Comparison of ENCODE assay signal across 18 mouse cellular contexts in genomic region chr1:131185821-131186506, GRCm38 (mm10). TPM values are rescaled to one million over a fixed set of nuclear protein-coding genes. Genes with fewer than 3 reads are reported as not detected.
DNase-seq lines count a peak whose midpoint lies in the region; ATAC-seq and TF ChIP-seq lines count a peak whose summit lies in the region.
"Had no signal": no experiment of that assay in that cellular context is flagged by ENCODE, and none has a peak within 500 bp of the region (broad histone marks: within the 10 kb centered on the region; RNA-seq: fewer than 3 reads in every experiment).

No protein-coding gene starts in this region.

- H3K4me1 ChIP-seq in forebrain, postnatal 0 days (ENCODE audit: insufficient read depth) = no peaks in the 10 kb centered on the region
- H3K4me1 ChIP-seq in forebrain, embryonic 14.5 days (ENCODE audit: control insufficient read depth, insufficient read depth, low read length) = no peaks in the 10 kb centered on the region
- H3K4me1 ChIP-seq in heart, postnatal 0 days (ENCODE audit: control insufficient read depth, insufficient read depth) = peaks cover 21% of the 10 kb centered on the region
- H3K4me1 ChIP-seq in bone marrow, adult 2 months (ENCODE audit: control insufficient read depth, insufficient read depth, low read length) = peaks cover 21% of the 10 kb centered on the region
- H3K4me1 ChIP-seq: embryonic facial prominence, embryonic 10.5 days; hindbrain, embryonic 10.5 days had no signal

- H3K4me3 ChIP-seq in forebrain, postnatal 0 days (ENCODE audit: low read depth, low read length) = no peak overlapping the region
- no peak overlapping the region for H3K4me3 ChIP-seq in forebrain, embryonic 14.5 days (ENCODE audit: low read depth, low read length)
- no peak overlapping the region for H3K4me3 ChIP-seq in heart, postnatal 0 days (ENCODE audit: low read depth, low read length)
- no peak overlapping the region for H3K4me3 ChIP-seq in bone marrow, adult 2 months (replicated peaks; ENCODE audit: control insufficient read depth, low read depth, low read length)
- H3K4me3 ChIP-seq: embryonic facial prominence, embryonic 10.5 days; hindbrain, embryonic 10.5 days; liver, embryonic 12.5 days had no signal

- DNase-seq in forebrain, postnatal 0 days = no peak
- DNase-seq in forebrain, embryonic 14.5 days (ENCODE audit: low spot score) = no peak
- no peak for DNase-seq in heart, postnatal 0 days (ENCODE audit: low spot score)
- DNase-seq in heart, adult 8-10 months (ENCODE audit: low spot score) = no peak
- peak; percentile 43 to 55 for DNase-seq in left cerebral cortex, postnatal 36 days (ENCODE audit: low spot score in 2 of 2)
- no peak for DNase-seq in kidney, postnatal 14 days
- DNase-seq: adrenal gland, adult 8-10 months; cerebellum, postnatal 14 days; kidney, postnatal 10 days; layer of hippocampus, postnatal 36 days; thymus, postnatal 36 days had no signal

- 79% methylated on average over 13 of the region's 13 CpGs for WGBS in forebrain, postnatal 0 days
- WGBS in forebrain, embryonic 14.5 days = 91% methylated on average over 13 of the region's 13 CpGs
- WGBS in heart, postnatal 0 days = 14% methylated on average over 13 of the region's 13 CpGs
- 83% methylated on average over 13 of the region's 13 CpGs for WGBS in bone marrow, adult 2 months

- no peak for TF ChIP-seq CTCF in forebrain, postnatal 0 days (IDR thresholded peaks at IDR 0.05; ENCODE audit: low read depth)
- no peak for TF ChIP-seq CTCF in heart, postnatal 0 days (IDR thresholded peaks at IDR 0.05; ENCODE audit: low read depth)
- no peak for TF ChIP-seq CTCF in bone marrow, adult 2 months (IDR thresholded peaks at IDR 0.05; ENCODE audit: control insufficient read depth, insufficient read depth, low read length)

- no peak overlapping the region for H3K27ac ChIP-seq in forebrain, postnatal 0 days (ENCODE audit: low read depth, low read length)
- no peak overlapping the region for H3K27ac ChIP-seq in forebrain, embryonic 14.5 days (ENCODE audit: low read depth, low read length)
- H3K27ac ChIP-seq in heart, postnatal 0 days (ENCODE audit: low read depth) = no peak overlapping the region
- 0 out of 2 replicates have a peak overlapping the region, but pooled peaks have one; percentile 25 for H3K27ac ChIP-seq in bone marrow, adult 2 months (ENCODE audit: control insufficient read depth, insufficient read depth, low read depth, low read length, poor library complexity)
- H3K27ac ChIP-seq: embryonic facial prominence, embryonic 10.5 days; hindbrain, embryonic 10.5 days; liver, embryonic 12.5 days had no signal

- H3K36me3 ChIP-seq in forebrain, postnatal 0 days (ENCODE audit: insufficient read depth) = 0 out of 2 replicates have a peak, but pooled peaks cover 2% of the 10 kb centered on the region
- H3K36me3 ChIP-seq in forebrain, embryonic 14.5 days (ENCODE audit: control insufficient read depth, insufficient read depth, low read length) = peaks cover 2% of the 10 kb centered on the region; the same call in 1 of the 2 replicates
- no peaks in the 10 kb centered on the region for H3K36me3 ChIP-seq in heart, postnatal 0 days (replicated peaks; ENCODE audit: control insufficient read depth, insufficient read depth, low read length)
- H3K36me3 ChIP-seq: hindbrain, embryonic 10.5 days; liver, embryonic 12.5 days had no signal

- H3K4me2 ChIP-seq in forebrain, postnatal 0 days (ENCODE audit: low read depth) = no peak overlapping the region
- no peak overlapping the region for H3K4me2 ChIP-seq in forebrain, embryonic 14.5 days (ENCODE audit: low read length)
- H3K4me2 ChIP-seq in heart, postnatal 0 days (ENCODE audit: low read depth, low read length) = 0 out of 2 replicates have a peak overlapping the region, but pooled peaks have one; percentile 5
- H3K4me2 ChIP-seq: liver, embryonic 12.5 days had no signal

- no peaks in the 10 kb centered on the region for H3K9me3 ChIP-seq in forebrain, postnatal 0 days (ENCODE audit: low read length)
- H3K9me3 ChIP-seq in forebrain, embryonic 14.5 days (replicated peaks; ENCODE audit: control insufficient read depth, low read length) = no peaks in the 10 kb centered on the region
- no peaks in the 10 kb centered on the region for H3K9me3 ChIP-seq in heart, postnatal 0 days (replicated peaks; ENCODE audit: control insufficient read depth, low read length)
- H3K9me3 ChIP-seq: embryonic facial prominence, embryonic 10.5 days; hindbrain, embryonic 10.5 days; liver, embryonic 12.5 days had no signal

- H3K27me3 ChIP-seq in forebrain, postnatal 0 days (ENCODE audit: insufficient read depth, low read length) = no peaks in the 10 kb centered on the region
- H3K27me3 ChIP-seq in forebrain, embryonic 14.5 days (replicated peaks; ENCODE audit: control insufficient read depth, insufficient read depth, low read length) = no peaks in the 10 kb centered on the region
- no peaks in the 10 kb centered on the region for H3K27me3 ChIP-seq in heart, postnatal 0 days (ENCODE audit: control insufficient read depth, insufficient read depth, low read length)
- H3K27me3 ChIP-seq: liver, embryonic 12.5 days had no signal

- ATAC-seq in forebrain, postnatal 0 days = peak; percentile 53
- ATAC-seq in forebrain, embryonic 14.5 days = no peak
- ATAC-seq in heart, postnatal 0 days (ENCODE audit: insufficient read depth, low read depth) = no peak
- no peak for ATAC-seq in cerebellum, adult (ENCODE audit: insufficient number of reproducible peaks, low FRiP score, low TSS enrichment)
- ATAC-seq: intestine, embryonic 16.5 days; liver, embryonic 12.5 days had no signal

- intact Hi-C loops in left cerebral cortex, postnatal 36 days (cut with DNase I) = loop anchor here (2.0 kb wide), 1 partner anchor 59 kb away; the partner anchor contains the start of gene Rassf5

- no peak for TF ChIP-seq EP300 in heart, postnatal 0 days (IDR thresholded peaks at IDR 0.05; ENCODE audit: low read depth)

- no peak overlapping the region for H3K9ac ChIP-seq in forebrain, postnatal 0 days
- H3K9ac ChIP-seq in forebrain, embryonic 14.5 days (ENCODE audit: low read length) = no peak overlapping the region
- no peak overlapping the region for H3K9ac ChIP-seq in heart, postnatal 0 days (replicated peaks; ENCODE audit: low read depth, low read length)
- H3K9ac ChIP-seq: liver, embryonic 12.5 days had no signal

- TF ChIP-seq POLR2A in bone marrow, adult 2 months (IDR thresholded peaks at IDR 0.05; ENCODE audit: borderline replicate concordance, control insufficient read depth, low read depth, low read length) = no peak

RNA-seq across cellular contexts. Expression of gene Eif2d, which starts 33.0 kb away (rescaled TPM):
- total RNA-seq in forebrain, postnatal 0 days (2014; rRNA removed) = 38.5 and 41.6 TPM in 2 replicates
- 49.3 and 49.8 TPM in 2 replicates for polyA plus RNA-seq in forebrain, postnatal 0 days (2015; fragmentation: Nextera tagmentation; extraction: Ambion mirVana)
- polyA plus RNA-seq in forebrain, embryonic 14.5 days (2014; fragmentation: Nextera tagmentation; extraction: Ambion mirVana) = 61.5 and 66.1 TPM in 2 replicates
- total RNA-seq in heart, postnatal 0 days (2014; rRNA removed; ENCODE audit: low replicate concordance) = 16.6 and 27.0 TPM in 2 replicates
- 38.3 and 39.6 TPM in 2 replicates for polyA plus RNA-seq in heart, postnatal 0 days (2015; fragmentation: Nextera tagmentation; extraction: Ambion mirVana)
- 10 to 100 TPM; 34.1 to 41.0 (median 37.0) TPM for total RNA-seq in heart, adult 8-10 months (2022)
- 18.9 and 25.3 TPM in 2 replicates for polyA plus RNA-seq in bone marrow, adult 2 months (2011; ENCODE audit: insufficient read depth, insufficient read length, low replicate concordance, missing spikeins)
- 10 to 100 TPM; 31.6 to 38.6 TPM for total RNA-seq in left cerebral cortex, postnatal 36 days (2021)

RNA-seq across cellular contexts. Expression of gene Dyrk3, which starts 47.8 kb away (rescaled TPM):
- total RNA-seq in forebrain, postnatal 0 days (2014; rRNA removed) = 14.3 and 16.9 TPM in 2 replicates
- 17.7 and 19.1 TPM in 2 replicates for polyA plus RNA-seq in forebrain, postnatal 0 days (2015; fragmentation: Nextera tagmentation; extraction: Ambion mirVana)
- 19.2 and 19.4 TPM in 2 replicates for polyA plus RNA-seq in forebrain, embryonic 14.5 days (2014; fragmentation: Nextera tagmentation; extraction: Ambion mirVana)
- 1.3 and 1.4 TPM in 2 replicates for total RNA-seq in heart, postnatal 0 days (2014; rRNA removed; ENCODE audit: low replicate concordance)
- polyA plus RNA-seq in heart, postnatal 0 days (2015; fragmentation: Nextera tagmentation; extraction: Ambion mirVana) = 0.60 and 0.86 TPM in 2 replicates
- total RNA-seq in heart, adult 8-10 months (2022) = under 1 TPM; 0.25 to 0.71 (median 0.53) TPM
- polyA plus RNA-seq in bone marrow, adult 2 months (2011; ENCODE audit: insufficient read depth, insufficient read length, low replicate concordance, missing spikeins) = 7.5 and 13.4 TPM in 2 replicates
- 10 to 100 TPM in 1 of 2 experiments, 1 to 10 TPM in 1; 8.1 to 14.0 TPM for total RNA-seq in left cerebral cortex, postnatal 36 days (2021)
- total RNA-seq: gastrocnemius, adult 18-20 months had no signal

RNA-seq across cellular contexts. Expression of gene Rassf5, which starts 59.1 kb away (rescaled TPM):
- total RNA-seq in forebrain, postnatal 0 days (2014; rRNA removed) = 2.2 and 6.7 TPM in 2 replicates
- polyA plus RNA-seq in forebrain, postnatal 0 days (2015; fragmentation: Nextera tagmentation; extraction: Ambion mirVana) = 1.6 and 2.7 TPM in 2 replicates
- polyA plus RNA-seq in forebrain, embryonic 14.5 days (2014; fragmentation: Nextera tagmentation; extraction: Ambion mirVana) = 1.0 and 1.2 TPM in 2 replicates
- 3.3 and 23.4 TPM in 2 replicates for total RNA-seq in heart, postnatal 0 days (2014; rRNA removed; ENCODE audit: low replicate concordance)
- polyA plus RNA-seq in heart, postnatal 0 days (2015; fragmentation: Nextera tagmentation; extraction: Ambion mirVana) = 2.9 and 3.3 TPM in 2 replicates
- 1 to 10 TPM; 1.4 to 2.6 (median 1.5) TPM for total RNA-seq in heart, adult 8-10 months (2022)
- polyA plus RNA-seq in bone marrow, adult 2 months (2011; ENCODE audit: insufficient read depth, insufficient read length, low replicate concordance, missing spikeins) = 12.7 and 21.8 TPM in 2 replicates
- 10 to 100 TPM; 24.6 to 31.7 TPM for total RNA-seq in left cerebral cortex, postnatal 36 days (2021)

Comparison
In these comparisons a context has a peak if more than half of its experiments do, and no peak if none do; other contexts are left out.
1. DNase-seq: peak in left cerebral cortex, postnatal 36 days (2 of 2); none in forebrain, postnatal 0 days (single experiment), forebrain, embryonic 14.5 days (single experiment), heart, postnatal 0 days (single experiment), heart, adult 8-10 months (single experiment) and kidney, postnatal 14 days (single experiment).